Mouse (Mus musculus) hindlimb bud, embryonic 11.5 days (tissue): ENCODE measurements around the gene Fam19a5.

Experiments used
- DNase-seq: peaks from one replicate; pipeline ENCODE4 v3.0.0-alpha.2; 2012; ENCODE audit warnings: low read depth, low spot score; ENCODE audit errors: extremely low spot score

Fam19a5 gene

GRCm38 (mm10) chr15:87717056-87717455 lies 173.0 kb downstream of the Fam19a5 start:
- DNase-seq, result no peak

- DNase-seq, result no peak
Observed at GRCm38 (mm10) chr15:87723455-87723986, 179.4 kb downstream of the Fam19a5 start.

GRCm38 (mm10) chr15:87726657-87727236 lies 182.6 kb downstream of the Fam19a5 start:
- no peak for DNase-seq

DNA sequence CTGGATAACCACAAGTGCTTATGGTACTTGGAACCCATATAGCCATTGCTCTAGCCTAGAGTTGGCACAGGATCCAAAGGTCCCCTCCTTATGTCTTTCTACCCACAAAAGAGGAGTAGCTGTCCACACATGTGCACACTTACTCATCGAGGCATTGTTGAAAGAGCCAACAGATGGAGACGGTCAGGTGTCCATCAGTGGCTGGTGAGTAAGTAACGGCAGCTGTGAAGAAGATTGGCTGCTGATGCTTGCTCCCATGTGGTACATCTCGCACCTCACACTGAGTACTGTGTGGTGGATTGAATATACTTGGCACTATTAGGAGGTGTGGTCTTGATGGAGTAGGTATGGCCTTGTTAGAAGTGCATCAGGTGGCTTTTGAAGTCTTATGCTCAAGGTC lies 192.2 kb downstream of the Fam19a5 start:
- no peak for DNase-seq

- no peak for DNase-seq
Observed at GRCm38 (mm10) chr15:87755482-87755881, 211.4 kb downstream of the Fam19a5 start.

DNA sequence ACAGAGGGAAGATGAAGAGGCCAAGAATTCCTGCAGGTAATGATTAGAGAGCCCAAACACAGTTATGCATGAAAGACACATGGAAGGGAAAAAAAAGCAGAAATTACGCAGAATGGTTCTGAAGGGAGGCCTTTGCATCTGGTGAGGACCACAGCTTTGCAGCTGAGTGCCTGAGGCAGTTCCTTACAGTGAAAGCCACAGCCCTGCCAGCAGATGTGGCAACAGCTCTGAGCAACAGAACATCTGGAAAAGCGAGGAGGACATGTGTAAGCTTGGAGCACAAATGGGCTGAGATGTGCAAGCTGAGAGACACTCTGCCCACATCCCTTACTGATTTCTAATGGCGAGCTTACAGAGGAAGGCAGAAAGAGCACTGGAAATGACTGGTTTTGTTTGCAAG lies 221.8 kb downstream of the Fam19a5 start:
- no peak for DNase-seq

DNA sequence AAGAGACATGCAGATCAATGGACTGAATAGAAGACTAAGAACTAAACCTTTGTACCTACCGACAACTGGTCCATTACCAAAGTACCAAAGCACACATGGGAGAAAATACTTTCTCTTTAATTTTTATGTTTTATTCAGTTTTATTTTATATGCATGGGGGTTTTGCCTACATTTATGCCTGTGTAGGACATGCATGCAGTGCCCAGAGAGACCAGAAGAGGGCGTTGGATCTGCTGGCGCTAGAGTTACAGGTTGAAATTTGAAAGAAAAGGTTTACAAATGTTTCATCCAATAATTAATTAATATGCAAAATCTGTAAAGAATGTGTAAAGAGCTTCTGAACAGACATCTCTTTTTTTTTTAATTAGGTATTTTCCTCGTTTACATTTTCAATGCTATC lies 229.9 kb downstream of the Fam19a5 start:
- no peak for DNase-seq

DNA sequence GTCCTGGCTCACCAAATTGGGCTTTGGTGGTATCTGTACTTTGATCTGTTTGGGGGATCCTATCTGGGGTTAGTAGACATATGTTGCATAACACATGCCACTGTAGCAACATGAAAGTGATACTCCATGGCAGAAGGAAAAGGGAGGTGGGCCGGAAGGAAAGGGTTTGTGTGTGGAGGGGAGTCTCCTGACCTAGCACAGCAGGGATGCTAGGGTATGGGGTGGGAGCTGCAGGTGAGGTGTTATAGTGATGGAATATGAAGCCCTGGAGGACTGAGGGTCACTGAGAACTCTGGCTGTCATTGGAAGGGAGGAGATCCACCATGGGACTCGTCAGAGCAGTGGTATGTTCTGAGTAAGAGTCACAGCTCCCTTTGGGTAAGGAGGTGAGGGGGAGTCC lies 239.2 kb downstream of the Fam19a5 start:
- no peak for DNase-seq

DNA sequence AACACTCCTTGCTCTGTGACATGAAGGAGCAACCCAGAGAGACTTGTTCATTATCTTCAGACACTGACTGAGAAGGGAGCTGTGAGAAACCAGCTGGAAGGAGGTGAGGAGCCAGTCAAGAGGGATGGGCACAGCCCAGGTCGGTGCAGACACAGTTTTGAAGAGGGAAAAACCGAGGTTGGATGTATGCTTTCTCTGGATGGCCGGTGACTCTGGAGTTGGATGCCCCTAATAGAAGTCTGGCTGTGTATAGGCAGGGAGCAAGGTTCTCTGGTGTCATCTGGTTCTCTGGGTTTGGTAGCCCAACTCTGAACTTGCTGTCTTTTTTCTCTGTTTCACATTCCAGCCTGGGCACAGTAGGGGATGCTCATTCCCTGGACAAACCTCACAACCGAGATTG lies 245.6 kb downstream of the Fam19a5 start:
- DNase-seq, result no peak

DNA sequence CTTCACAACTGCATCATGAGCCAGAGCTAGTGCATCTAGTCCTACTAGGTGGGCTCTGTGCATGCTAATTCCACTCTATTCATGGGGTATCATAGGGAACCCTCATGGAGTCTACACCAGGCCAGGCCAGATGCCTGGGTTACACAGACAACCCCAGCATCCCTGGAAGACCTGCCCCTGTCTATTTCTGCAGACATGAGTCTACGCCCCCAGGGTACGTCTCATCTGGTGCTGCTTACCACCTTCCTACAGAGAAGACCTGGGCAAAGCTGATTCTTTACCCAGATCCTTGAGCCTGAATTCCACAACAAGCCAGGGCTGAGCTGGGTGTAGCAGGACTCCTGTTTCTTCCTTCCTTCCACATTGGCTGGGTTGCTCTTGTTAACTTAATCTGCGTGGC lies 249.6 kb downstream of the Fam19a5 start:
- no peak for DNase-seq

- no peak for DNase-seq
Observed at GRCm38 (mm10) chr15:87796571-87796970, 252.5 kb downstream of the Fam19a5 start.
